Mouse (Mus musculus) midbrain, embryonic 16.5 days (tissue): Measurements from ENCODE around the gene Ctsll3. TPM values are rescaled to one million over a fixed set of nuclear protein-coding genes. Genes with fewer than 3 reads are reported as not detected.

Source experiments
- ATAC-seq: fragments of 200-750 bp; cut with Nextera tagmentation; 2 replicates; pipeline ENCODE4 v1.8.0; 2017; ENCODE audit warnings: moderate TSS enrichment
- H3K27ac ChIP-seq: fragments of 300-500 bp; sonication (generic); 2 replicates; pipeline ENCODE4 v1.5.1; 2014; ENCODE audit warnings: mild to moderate bottlenecking, low read length, mixed read lengths
- H3K27me3 ChIP-seq: fragments of 300-500 bp; sonication (generic); 2 replicates; pipeline ENCODE4 v1.6.1; 2014; ENCODE audit warnings: low read depth, low read length, mixed read lengths; ENCODE audit not compliant: control insufficient read depth, insufficient read depth
- H3K36me3 ChIP-seq: fragments of 300-500 bp; sonication (generic); 2 replicates; pipeline ENCODE4 v1.6.1; 2014; ENCODE audit warnings: mild to moderate bottlenecking, low read length, moderate library complexity, mixed read lengths; ENCODE audit not compliant: control insufficient read depth, insufficient read depth
- H3K4me1 ChIP-seq: fragments of 300-500 bp; sonication (generic); 2 replicates; pipeline ENCODE4 v1.6.1; 2014; ENCODE audit warnings: mild to moderate bottlenecking, low read length, mixed read lengths; ENCODE audit not compliant: control insufficient read depth, insufficient read depth
- H3K4me2 ChIP-seq: fragments of 300-500 bp; sonication (generic); 2 replicates; pipeline ENCODE4 v1.6.1; 2014; ENCODE audit warnings: mild to moderate bottlenecking, low read length, mixed read lengths
- H3K4me3 ChIP-seq: fragments of 300-500 bp; sonication (generic); 2 replicates; pipeline ENCODE4 v1.5.1; 2014; ENCODE audit warnings: low read depth, mild to moderate bottlenecking, low read length, moderate library complexity, mixed read lengths
- H3K9ac ChIP-seq: fragments of 300-500 bp; sonication (generic); 2 replicates; pipeline ENCODE4 v1.6.1; 2014; ENCODE audit warnings: low read depth, low read length, mixed read lengths
- H3K9me3 ChIP-seq: fragments of 300-500 bp; sonication (generic); replicated peaks from 2 replicates; pipeline ENCODE4 v1.6.1; 2014; ENCODE audit warnings: mild to moderate bottlenecking, low read length, mixed read lengths; ENCODE audit not compliant: control insufficient read depth, poor library complexity, severe bottlenecking
- WGBS: fragments of 180-500 bp; shearing (Covaris S2); extraction: QIAGEN DNeasy Blood & Tissue Kit; methylation state at CpG from one replicate; pipeline ENCODE4 v1.1.7; 2014; 5-methylcytosine and 5-hydroxymethylcytosine counted together
- polyA plus RNA-seq: library from polyadenylated mRNA; unstranded; fragments of >200 nt; fragmentation: Nextera tagmentation; extraction: Ambion mirVana; gene quantifications from 2 replicates; pipeline ENCODE4 v1.2.1, GENCODE M21; 2015

The Ctsll3 gene
- polyA plus RNA-seq, 1 experiment from 2014 or later, result not detected

- Histone ChIP-seq H3K4me1 (no peaks in the 10 kb centered on the region), H3K4me3 (no peak overlapping the region), H3K9ac (no peak overlapping the region), H3K9me3 (no peaks in the 10 kb centered on the region), H3K36me3 (peaks cover 47% of the 10 kb centered on the region), H3K4me2 (no peak overlapping the region), H3K27me3 (no peaks in the 10 kb centered on the region), H3K27ac (no peak overlapping the region)
- ATAC-seq, result no peak
- 93% methylated on average over 2 of the region's 2 CpGs for WGBS
These were observed 47.4 kb downstream of the Ctsll3 start for GRCm38 (mm10) chr13:60755251-60755650.

GRCm38 (mm10) chr13:60753216-60753615 lies 49.4 kb downstream of the Ctsll3 start:
- WGBS, result 94% methylated on average over 6 of the region's 6 CpGs

GRCm38 (mm10) chr13:60750930-60751329 lies 51.7 kb downstream of the Ctsll3 start:
- H3K9ac ChIP-seq, result no peak overlapping the region
- H3K36me3 ChIP-seq, result peaks cover 44% of the 10 kb centered on the region
- no peaks in the 10 kb centered on the region for H3K9me3 ChIP-seq
- H3K4me2 ChIP-seq, result no peak overlapping the region
- no peaks in the 10 kb centered on the region for H3K4me1 ChIP-seq
- no peak for ATAC-seq
- H3K27me3 ChIP-seq, result no peaks in the 10 kb centered on the region
- no peak overlapping the region for H3K4me3 ChIP-seq
- no peak overlapping the region for H3K27ac ChIP-seq
- WGBS, result 91% methylated on average over 7 of the region's 7 CpGs

More at GRCm38 (mm10) chr13:60753216-60753615, 49.4 kb downstream of the Ctsll3 start:
- no peaks in the 10 kb centered on the region for H3K4me1 ChIP-seq
- H3K27ac ChIP-seq, result no peak overlapping the region
- H3K9me3 ChIP-seq, result no peaks in the 10 kb centered on the region
- H3K9ac ChIP-seq, result no peak overlapping the region
- H3K27me3 ChIP-seq, result no peaks in the 10 kb centered on the region
- no peak overlapping the region for H3K4me2 ChIP-seq
- no peak for ATAC-seq
- H3K36me3 ChIP-seq, result peaks cover 56% of the 10 kb centered on the region
- no peak overlapping the region for H3K4me3 ChIP-seq

- H3K9ac ChIP-seq, result no peak overlapping the region
- 88% methylated on average over 2 of the region's 2 CpGs for WGBS
- H3K36me3 ChIP-seq, result peaks cover 41% of the 10 kb centered on the region
- no peak overlapping the region for H3K4me2 ChIP-seq
- H3K9me3 ChIP-seq, result no peaks in the 10 kb centered on the region
- H3K27me3 ChIP-seq, result no peaks in the 10 kb centered on the region
- H3K27ac ChIP-seq, result no peak overlapping the region
- H3K4me1 ChIP-seq, result no peaks in the 10 kb centered on the region
- no peak overlapping the region for H3K4me3 ChIP-seq
- ATAC-seq, result no peak
These were observed 54.1 kb downstream of the Ctsll3 start for GRCm38 (mm10) chr13:60748556-60748955.

Other genes with a start within 250 kb of the Ctsll3 start
- 44.6 and 47.5 TPM in 2 replicates for gene Dapk1, start 200.9 kb downstream of the Ctsll3 start, polyA plus RNA-seq
- not detected in 2 replicates for gene BC051665, start 16.5 kb downstream of the Ctsll3 start, polyA plus RNA-seq
- not detected in 2 replicates for gene 4930486L24Rik, start 61.6 kb upstream of the Ctsll3 start, polyA plus RNA-seq
- gene Gm49392, start 94.0 kb upstream of the Ctsll3 start, polyA plus RNA-seq, result 0.14 TPM in 1 of 2 replicates, not detected in the other
- gene Ctla2b, start 94.6 kb upstream of the Ctsll3 start, polyA plus RNA-seq, result 1.6 and 2.2 TPM in 2 replicates
- gene Tpbpb, start 102.0 kb upstream of the Ctsll3 start, polyA plus RNA-seq, result not detected in 2 replicates
- not detected in 2 replicates for gene Gm49393, start 132.7 kb upstream of the Ctsll3 start, polyA plus RNA-seq
- 0.58 and 0.76 TPM in 2 replicates for gene Gm49391, start 133.7 kb upstream of the Ctsll3 start, polyA plus RNA-seq
- 16.5 and 18.9 TPM in 2 replicates for gene Ctla2a, start 133.8 kb upstream of the Ctsll3 start, polyA plus RNA-seq
- not detected in 2 replicates for gene Tpbpa, start 139.1 kb upstream of the Ctsll3 start, polyA plus RNA-seq
- gene Ctsj, start 203.1 kb upstream of the Ctsll3 start, polyA plus RNA-seq, result not detected in 2 replicates
- gene Ctsq, start 237.8 kb upstream of the Ctsll3 start, polyA plus RNA-seq, result not detected in 2 replicates